Mouse (Mus musculus) hindbrain, embryonic 12.5 days (tissue): ENCODE results near the gene Tmub2. TPM values are rescaled to one million over a fixed set of nuclear protein-coding genes. Genes with fewer than 3 reads are reported as not detected.

Experiments used
- ATAC-seq: fragments of 200-750 bp; cut with Nextera tagmentation; 2 replicates; pipeline ENCODE4 v1.8.0; 2017; ENCODE audit warnings: moderate TSS enrichment; ENCODE audit not compliant: low FRiP score
- H3K27ac ChIP-seq: fragments of 300-500 bp; sonication (generic); 2 replicates; pipeline ENCODE4 v1.5.1; 2016; ENCODE audit warnings: mild to moderate bottlenecking
- H3K27me3 ChIP-seq: fragments of 300-500 bp; sonication (generic); 2 replicates; pipeline ENCODE4 v1.6.1; 2016; ENCODE audit warnings: mild to moderate bottlenecking
- H3K36me3 ChIP-seq: fragments of 300-500 bp; sonication (generic); 2 replicates; pipeline ENCODE4 v1.6.1; 2016; ENCODE audit warnings: mild to moderate bottlenecking
- H3K4me1 ChIP-seq: fragments of 300-500 bp; sonication (generic); 2 replicates; pipeline ENCODE4 v1.6.1; 2016
- H3K4me2 ChIP-seq: fragments of 300-500 bp; sonication (generic); replicated peaks from 2 replicates; pipeline ENCODE4 v1.6.1; 2016; ENCODE audit warnings: mild to moderate bottlenecking
- H3K4me3 ChIP-seq: fragments of 300-500 bp; sonication (generic); 2 replicates; pipeline ENCODE4 v1.5.1; 2016; ENCODE audit warnings: mild to moderate bottlenecking
- H3K9ac ChIP-seq: fragments of 300-500 bp; sonication (generic); 2 replicates; pipeline ENCODE4 v1.6.1; 2016; ENCODE audit warnings: mild to moderate bottlenecking, moderate library complexity
- H3K9me3 ChIP-seq: fragments of 300-500 bp; sonication (generic); replicated peaks from 2 replicates; pipeline ENCODE4 v1.6.1; 2016; ENCODE audit warnings: mild to moderate bottlenecking
- WGBS: fragments of 180-500 bp; shearing (Covaris S2); methylation state at CpG from one replicate; pipeline ENCODE4 v1.1.7; 2016; 5-methylcytosine and 5-hydroxymethylcytosine counted together
- polyA plus RNA-seq: library from polyadenylated mRNA; unstranded; fragments of >200 nt; fragmentation: Nextera tagmentation; extraction: Ambion mirVana; gene quantifications from 2 replicates; pipeline ENCODE4 v1.2.1, GENCODE M21; 2016

The Tmub2 gene
- polyA plus RNA-seq, 1 experiment from 2014 or later, result 68.4 TPM

DNA sequence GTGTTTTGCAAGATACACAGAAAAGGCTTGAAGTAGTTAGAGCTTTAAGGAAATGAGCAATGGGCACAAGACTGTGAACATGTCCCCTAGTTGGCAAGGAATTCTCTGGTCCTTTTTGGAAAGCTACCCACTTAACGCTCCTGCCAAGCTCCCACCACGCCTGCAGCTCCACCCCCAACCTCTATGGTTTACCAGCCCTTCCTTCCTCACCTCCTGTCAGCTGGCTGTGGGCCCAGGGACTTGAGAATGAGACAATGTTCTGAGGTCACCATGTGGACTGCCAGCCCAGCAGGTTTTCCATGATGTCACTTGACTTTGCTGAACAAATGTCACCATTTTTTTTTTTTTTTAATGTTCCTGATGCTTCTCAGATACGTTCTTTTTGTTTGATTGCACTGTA, 53.8 kb downstream of the Tmub2 start:
- H3K9me3 ChIP-seq, result no peaks in the 10 kb centered on the region
- H3K27ac ChIP-seq, result no peak overlapping the region
- no peaks in the 10 kb centered on the region for H3K27me3 ChIP-seq
- no peak overlapping the region for H3K4me3 ChIP-seq
- no peak for ATAC-seq
- no peaks in the 10 kb centered on the region for H3K36me3 ChIP-seq
- peaks cover 4% of the 10 kb centered on the region; the same call in 1 of the 2 replicates for H3K4me1 ChIP-seq
- H3K9ac ChIP-seq, result no peak overlapping the region
- 61% methylated on average over 3 of the region's 3 CpGs for WGBS
- no peak overlapping the region for H3K4me2 ChIP-seq

Other genes with a start within 250 kb of the Tmub2 start
- gene Cd300lg, start 243.4 kb upstream of the Tmub2 start, polyA plus RNA-seq, result 0.12 and 0.43 TPM in 2 replicates
- 22.0 and 24.1 TPM in 2 replicates for gene Mpp2, start 196.4 kb upstream of the Tmub2 start, polyA plus RNA-seq
- not detected in 2 replicates for gene Ppy, start 183.6 kb upstream of the Tmub2 start, polyA plus RNA-seq
- 3.3 and 5.5 TPM in 2 replicates for gene Pyy, start 177.1 kb upstream of the Tmub2 start, polyA plus RNA-seq
- gene Nags, start 139.4 kb upstream of the Tmub2 start, polyA plus RNA-seq, result 0.14 TPM in 1 of 2 replicates, not detected in the other
- gene Tmem101, start 128.5 kb upstream of the Tmub2 start, polyA plus RNA-seq, result 37.9 and 40.4 TPM in 2 replicates
- gene Lsm12, start 99.6 kb upstream of the Tmub2 start, polyA plus RNA-seq, result 114 TPM in 2 replicates
- gene G6pc3, start 95.3 kb upstream of the Tmub2 start, polyA plus RNA-seq, result 26.8 and 27.0 TPM in 2 replicates
- gene Hdac5, start 54.8 kb upstream of the Tmub2 start, polyA plus RNA-seq, result 97.2 and 103 TPM in 2 replicates
- gene BC030867, start 36.0 kb upstream of the Tmub2 start, polyA plus RNA-seq, result 9.4 and 12.5 TPM in 2 replicates
- gene Asb16, start 16.2 kb upstream of the Tmub2 start, polyA plus RNA-seq, result not detected in 2 replicates
- gene Atxn7l3, start 11.7 kb downstream of the Tmub2 start, polyA plus RNA-seq, result 28.5 and 29.7 TPM in 2 replicates
- 101 and 111 TPM in 2 replicates for gene Ubtf, start 34.8 kb downstream of the Tmub2 start, polyA plus RNA-seq
- gene Slc4a1, start 81.3 kb downstream of the Tmub2 start, polyA plus RNA-seq, result 30.8 and 33.5 TPM in 2 replicates
- 125 and 140 TPM in 2 replicates for gene Rundc3a, start 108.5 kb downstream of the Tmub2 start, polyA plus RNA-seq
- gene Slc25a39, start 123.0 kb downstream of the Tmub2 start, polyA plus RNA-seq, result 148 and 157 TPM in 2 replicates
- 96.9 and 101 TPM in 2 replicates for gene Grn, start 145.4 kb downstream of the Tmub2 start, polyA plus RNA-seq
- 21.5 and 22.8 TPM in 2 replicates for gene Fam171a2, start 162.8 kb downstream of the Tmub2 start, polyA plus RNA-seq
- gene Itga2b, start 185.2 kb downstream of the Tmub2 start, polyA plus RNA-seq, result 7.1 and 8.5 TPM in 2 replicates